Mouse (Mus musculus) regulatory T cell (primary cell): ENCODE measurements at regions not wholly inside any gene's neighbourhood (a gene's known extent, or its start where the extent isn't known, plus 50 kb on each side); places are given as distances from the start of the nearest gene placed in this dataset.

Experiments used
- in situ Hi-C: fragments of 300-600 bp; cut with MboI, MseI; formaldehyde crosslinking; loops from one replicate; pipeline ENCODE4 v1.15.1; 2025; ENCODE audit warnings: high pct_unique_total_duplicates

- in situ Hi-C loops = no loop called here
Measured at GRCm38 (mm10) chr3:79996803-79997202, 112.5 kb downstream of the Fam198b start.

- in situ Hi-C loops = loop anchor here (10.0 kb wide), 1 partner anchor 1128 kb away; no protein-coding TSS in a partner anchor
Measured at GRCm38 (mm10) chr3:80002335-80002734, 118.0 kb downstream of the Fam198b start.

- in situ Hi-C loops = loop anchor here (10.0 kb wide), 1 partner anchor 1129 kb away; no protein-coding TSS in a partner anchor
Measured at GRCm38 (mm10) chr3:80003300-80004090, 119.2 kb downstream of the Fam198b start.

GRCm38 (mm10) chr3:80004556-80004955 lies 120.2 kb downstream of the Fam198b start:
- in situ Hi-C loops = loop anchor here (10.0 kb wide), 1 partner anchor 1130 kb away; no protein-coding TSS in a partner anchor

GRCm38 (mm10) chr3:80004966-80005365 lies 120.6 kb downstream of the Fam198b start:
- in situ Hi-C loops = loop anchor here (10.0 kb wide), 1 partner anchor 1130 kb away; no protein-coding TSS in a partner anchor

GRCm38 (mm10) chr3:80005371-80005770 lies 121.0 kb downstream of the Fam198b start:
- in situ Hi-C loops = loop anchor here (10.0 kb wide), 1 partner anchor 1131 kb away; no protein-coding TSS in a partner anchor

GRCm38 (mm10) chr3:80006263-80006662 lies 121.9 kb downstream of the Fam198b start:
- in situ Hi-C loops = loop anchor here (10.0 kb wide), 1 partner anchor 1131 kb away; no protein-coding TSS in a partner anchor

- in situ Hi-C loops = loop anchor here (10.0 kb wide), 1 partner anchor 1132 kb away; no protein-coding TSS in a partner anchor
Measured at GRCm38 (mm10) chr3:80007006-80007405, 122.7 kb downstream of the Fam198b start.

GRCm38 (mm10) chr3:80009275-80009674 lies 124.9 kb downstream of the Fam198b start:
- in situ Hi-C loops = loop anchor here (10.0 kb wide), 1 partner anchor 1134 kb away; no protein-coding TSS in a partner anchor

GRCm38 (mm10) chr3:80025795-80026194 lies 141.5 kb downstream of the Fam198b start:
- in situ Hi-C loops = no loop called here

- in situ Hi-C loops = no loop called here
Measured at GRCm38 (mm10) chr3:80033071-80033470, 148.7 kb downstream of the Fam198b start.

GRCm38 (mm10) chr3:80038553-80039129 lies 154.3 kb downstream of the Fam198b start:
- in situ Hi-C loops = no loop called here

GRCm38 (mm10) chr3:80042756-80043484 lies 158.6 kb downstream of the Fam198b start:
- in situ Hi-C loops = no loop called here

- in situ Hi-C loops = loop anchor here (10.0 kb wide), 1 partner anchor 1215 kb away; no protein-coding TSS in a partner anchor
Measured at GRCm38 (mm10) chr3:80049495-80050225, 165.3 kb downstream of the Fam198b start.

- in situ Hi-C loops = loop anchor here (10.0 kb wide), 1 partner anchor 1214 kb away; no protein-coding TSS in a partner anchor
Measured at GRCm38 (mm10) chr3:80050920-80051319, 166.6 kb downstream of the Fam198b start.

- in situ Hi-C loops = loop anchor here (10.0 kb wide), 1 partner anchor 1213 kb away; no protein-coding TSS in a partner anchor
Measured at GRCm38 (mm10) chr3:80051963-80052362, 167.6 kb downstream of the Fam198b start.

GRCm38 (mm10) chr3:80052879-80053278 lies 168.5 kb downstream of the Fam198b start:
- in situ Hi-C loops = loop anchor here (10.0 kb wide), 1 partner anchor 1212 kb away; no protein-coding TSS in a partner anchor

GRCm38 (mm10) chr3:80053435-80053834 lies 169.1 kb downstream of the Fam198b start:
- in situ Hi-C loops = loop anchor here (10.0 kb wide), 1 partner anchor 1211 kb away; no protein-coding TSS in a partner anchor

GRCm38 (mm10) chr3:80056636-80057350 lies 172.5 kb downstream of the Fam198b start:
- in situ Hi-C loops = loop anchor here (10.0 kb wide), 1 partner anchor 1208 kb away; no protein-coding TSS in a partner anchor

GRCm38 (mm10) chr3:80058722-80059121 lies 174.4 kb downstream of the Fam198b start:
- in situ Hi-C loops = loop anchor here (10.0 kb wide), 1 partner anchor 1206 kb away; no protein-coding TSS in a partner anchor
